Mouse (Mus musculus) spleen, adult 2 months (tissue): ENCODE measurements at regions not wholly inside any gene's neighbourhood (a gene's known extent, or its start where the extent isn't known, plus 50 kb on each side); places are given as distances from the start of the nearest gene placed in this dataset.

ENCODE experiments used
- CTCF ChIP-seq: fragments of 200-500 bp; IDR thresholded peaks from 2 replicates; pipeline ENCODE4 v1.5.1; 2011; ENCODE audit warnings: mild to moderate bottlenecking, inconsistent platforms; ENCODE audit not compliant: insufficient read depth, insufficient read length, insufficient replicate concordance; ENCODE audit errors: extremely low read depth
- POLR2A ChIP-seq: fragments of 200-500 bp; IDR thresholded peaks from 2 replicates; pipeline ENCODE4 v1.6.1; 2011; ENCODE audit warnings: low read depth, low read length, inconsistent platforms

DNA sequence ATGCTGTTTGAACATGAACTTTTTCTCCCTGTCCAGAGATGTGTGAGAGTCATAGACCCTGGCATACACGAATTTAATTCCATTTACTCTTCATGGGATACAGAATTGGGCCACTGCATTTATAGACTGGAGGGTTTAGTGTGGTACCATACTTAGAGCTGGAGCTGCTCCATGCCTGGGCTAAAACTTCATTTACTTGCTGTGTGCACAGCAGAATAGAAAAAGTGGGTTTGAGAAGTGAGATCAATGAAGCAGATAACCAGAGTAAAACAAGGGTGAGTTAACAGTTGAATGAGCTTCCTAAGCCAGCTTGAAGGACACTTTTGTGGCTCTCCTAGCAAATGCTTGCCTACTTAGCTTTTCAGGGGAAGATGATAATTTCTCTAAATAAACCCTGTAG lies 1299.2 kb upstream of the Lrrc6 start:
- TF ChIP-seq CTCF (no peak), POLR2A (no peak)
